Mouse (Mus musculus): ENCODE results near the gene Hid1. TPM values are rescaled to one million over a fixed set of nuclear protein-coding genes. Genes with fewer than 3 reads are reported as not detected.

Gene Hid1
- polyA plus RNA-seq, 1 experiment: 102 TPM

DNA sequence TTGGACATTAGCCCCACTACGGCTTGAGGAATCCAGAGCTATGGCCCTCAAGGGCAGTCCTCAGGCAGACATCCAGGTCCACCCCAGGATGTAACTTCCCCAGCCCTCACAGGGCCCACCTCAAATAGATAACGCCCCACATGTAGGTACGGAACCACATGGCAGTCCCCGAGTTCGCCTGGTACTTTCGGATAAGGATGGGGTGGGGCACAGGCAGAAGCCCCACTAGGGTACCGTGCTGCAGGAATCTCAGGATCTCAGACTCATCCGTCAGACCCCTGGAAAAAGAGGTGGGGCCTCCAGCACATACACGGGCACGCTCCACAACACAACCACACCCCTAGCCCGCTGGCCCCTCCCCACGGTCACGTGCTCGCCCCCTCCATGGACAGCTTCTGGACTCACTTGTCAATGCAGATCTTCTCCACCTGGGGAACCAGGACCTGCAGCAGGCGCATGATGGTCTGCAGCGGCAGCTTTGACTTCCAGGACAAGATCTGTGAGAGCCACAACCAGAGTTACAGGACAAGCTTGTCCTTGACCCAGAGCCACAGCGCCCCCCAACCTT, 18.8 kb downstream of the Hid1 start:
- H3K27ac ChIP-seq (ENCODE audit: insufficient read depth, low read length): no peak overlapping the region
- TF ChIP-seq CTCF (IDR thresholded peaks at IDR 0.05; ENCODE audit: extremely low read depth, insufficient read depth, low read length): no peak
- TF ChIP-seq POLR2A (IDR thresholded peaks at IDR 0.05; ENCODE audit: extremely low read depth, insufficient read depth, low read length): no peak
- H3K4me3 ChIP-seq (ENCODE audit: insufficient read depth, low read length): no peak overlapping the region
- no peaks in the 10 kb centered on the region; the same call in 1 of the 2 replicates for H3K4me1 ChIP-seq (ENCODE audit: control insufficient read depth, insufficient read depth, low read length)

DNA sequence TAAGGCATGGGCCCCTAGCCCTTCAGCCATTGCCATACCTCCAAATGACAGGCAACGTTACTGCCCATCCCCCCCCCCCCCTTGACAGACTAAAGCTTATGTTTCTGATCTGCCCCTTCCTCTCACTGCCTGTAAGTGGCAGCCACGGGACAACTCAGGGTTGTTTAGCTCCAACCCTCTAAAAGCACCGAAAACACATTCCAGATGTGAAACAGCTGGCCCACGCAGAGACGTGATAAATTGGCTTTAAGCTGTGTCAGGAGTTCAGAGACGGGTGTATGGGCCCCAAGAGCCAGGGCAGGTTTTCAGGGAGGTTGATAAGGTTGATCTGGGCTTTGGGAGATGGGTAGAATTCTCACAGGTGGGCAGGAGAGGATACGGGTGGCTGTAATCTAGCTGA, 22.0 kb downstream of the Hid1 start:
- H3K4me3 ChIP-seq (ENCODE audit: insufficient read depth, low read length): no peak overlapping the region
- TF ChIP-seq CTCF (IDR thresholded peaks at IDR 0.05; ENCODE audit: extremely low read depth, insufficient read depth, low read length) (no peak), POLR2A (IDR thresholded peaks at IDR 0.05; ENCODE audit: extremely low read depth, insufficient read depth, low read length) (no peak)
- no peaks in the 10 kb centered on the region; the same call in 1 of the 2 replicates for H3K4me1 ChIP-seq (ENCODE audit: control insufficient read depth, insufficient read depth, low read length)
- H3K27ac ChIP-seq (ENCODE audit: insufficient read depth, low read length): no peak overlapping the region

DNA sequence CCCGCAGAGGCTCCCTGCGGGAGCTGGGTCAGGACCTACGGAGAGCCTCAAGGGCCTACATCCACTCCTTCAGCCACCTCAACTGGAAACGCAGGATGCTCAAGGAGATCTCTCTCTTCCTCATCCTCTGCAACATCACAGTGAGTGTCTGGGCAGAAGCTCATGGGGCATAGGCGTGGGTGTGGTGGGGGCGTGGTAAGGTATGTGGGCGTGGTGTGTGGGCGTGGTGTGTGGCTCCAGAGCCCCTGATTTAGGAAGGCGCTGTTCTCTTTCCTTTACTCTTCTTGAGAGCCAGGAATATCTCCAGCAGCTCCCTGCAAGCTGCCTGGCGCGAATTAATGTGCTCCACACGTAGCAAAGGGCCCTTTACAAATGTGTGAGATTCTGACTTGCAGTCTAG, 22.6 kb downstream of the Hid1 start:
- Histone ChIP-seq H3K27ac (ENCODE audit: insufficient read depth, low read length) (no peak overlapping the region), H3K4me3 (ENCODE audit: insufficient read depth, low read length) (no peak overlapping the region), H3K4me1 (ENCODE audit: control insufficient read depth, insufficient read depth, low read length) (no peaks in the 10 kb centered on the region; the same call in 1 of the 2 replicates)
- TF ChIP-seq POLR2A (IDR thresholded peaks at IDR 0.05; ENCODE audit: extremely low read depth, insufficient read depth, low read length): no peak
- TF ChIP-seq CTCF (IDR thresholded peaks at IDR 0.05; ENCODE audit: extremely low read depth, insufficient read depth, low read length): no peak

DNA sequence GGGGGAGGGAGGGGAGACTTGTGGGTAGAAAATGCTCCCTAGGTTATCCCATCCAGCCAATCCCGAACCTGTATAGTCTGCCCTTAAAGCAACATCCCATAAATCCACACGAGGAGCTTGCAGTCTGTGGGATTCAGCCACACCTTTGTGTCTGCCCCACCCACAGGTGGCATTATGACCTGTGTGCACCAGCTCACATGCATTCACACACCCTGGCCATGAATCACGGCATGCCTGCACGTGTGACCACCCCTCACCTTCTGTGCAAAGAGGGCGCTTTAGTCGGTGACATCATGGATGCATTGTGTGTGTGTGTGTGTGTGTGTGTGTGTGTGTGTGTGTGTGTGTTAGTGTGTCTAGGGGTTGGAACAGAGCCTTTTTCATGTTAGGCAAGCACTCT, 25.7 kb downstream of the Hid1 start:
- Histone ChIP-seq H3K4me1 (ENCODE audit: control insufficient read depth, insufficient read depth, low read length) (no peaks in the 10 kb centered on the region; the same call in 1 of the 2 replicates), H3K4me3 (ENCODE audit: insufficient read depth, low read length) (no peak overlapping the region), H3K27ac (ENCODE audit: insufficient read depth, low read length) (no peak overlapping the region)
- TF ChIP-seq POLR2A (IDR thresholded peaks at IDR 0.05; ENCODE audit: extremely low read depth, insufficient read depth, low read length) (no peak), CTCF (IDR thresholded peaks at IDR 0.05; ENCODE audit: extremely low read depth, insufficient read depth, low read length) (no peak)

DNA sequence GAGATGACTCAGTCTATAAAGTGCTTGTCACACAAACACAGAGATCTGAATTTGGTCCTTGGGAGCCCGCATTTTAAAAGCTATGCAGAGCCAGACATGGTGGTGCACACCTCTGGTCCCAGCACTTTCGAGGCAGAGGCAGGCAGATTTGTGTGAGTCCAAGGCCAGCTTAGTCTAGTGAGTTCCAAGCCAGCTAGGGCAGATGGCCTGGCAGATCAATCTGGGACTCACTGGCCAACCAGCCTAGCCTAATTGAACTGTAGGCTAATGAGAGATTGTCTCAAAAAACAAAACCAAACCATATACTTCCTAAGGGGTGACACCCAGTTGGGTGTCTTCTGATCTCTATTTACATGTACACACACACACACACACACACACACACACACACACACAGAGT, 26.3 kb downstream of the Hid1 start:
- Histone ChIP-seq H3K4me1 (ENCODE audit: control insufficient read depth, insufficient read depth, low read length) (no peaks in the 10 kb centered on the region; the same call in 1 of the 2 replicates), H3K4me3 (ENCODE audit: insufficient read depth, low read length) (no peak overlapping the region), H3K27ac (ENCODE audit: insufficient read depth, low read length) (no peak overlapping the region)
- TF ChIP-seq POLR2A (IDR thresholded peaks at IDR 0.05; ENCODE audit: extremely low read depth, insufficient read depth, low read length): no peak
- TF ChIP-seq CTCF (IDR thresholded peaks at IDR 0.05; ENCODE audit: extremely low read depth, insufficient read depth, low read length): no peak

GRCm38 (mm10) chr11:115337826-115338225, 29.7 kb downstream of the Hid1 start:
- H3K4me1 ChIP-seq (ENCODE audit: control insufficient read depth, insufficient read depth, low read length): no peaks in the 10 kb centered on the region
- TF ChIP-seq CTCF (IDR thresholded peaks at IDR 0.05; ENCODE audit: extremely low read depth, insufficient read depth, low read length) (no peak), POLR2A (IDR thresholded peaks at IDR 0.05; ENCODE audit: extremely low read depth, insufficient read depth, low read length) (no peak)
- H3K4me3 ChIP-seq (ENCODE audit: insufficient read depth, low read length): no peak overlapping the region
- no peak overlapping the region for H3K27ac ChIP-seq (ENCODE audit: insufficient read depth, low read length)

- no peaks in the 10 kb centered on the region for H3K4me1 ChIP-seq (ENCODE audit: control insufficient read depth, insufficient read depth, low read length)
- H3K4me3 ChIP-seq (ENCODE audit: insufficient read depth, low read length): no peak overlapping the region
- TF ChIP-seq CTCF (IDR thresholded peaks at IDR 0.05; ENCODE audit: extremely low read depth, insufficient read depth, low read length) (no peak), POLR2A (IDR thresholded peaks at IDR 0.05; ENCODE audit: extremely low read depth, insufficient read depth, low read length) (no peak)
- no peak overlapping the region for H3K27ac ChIP-seq (ENCODE audit: insufficient read depth, low read length)
Observed at GRCm38 (mm10) chr11:115337350-115337749, 30.2 kb downstream of the Hid1 start.

GRCm38 (mm10) chr11:115336115-115336514, 31.4 kb downstream of the Hid1 start:
- Histone ChIP-seq H3K4me1 (ENCODE audit: control insufficient read depth, insufficient read depth, low read length) (no peaks in the 10 kb centered on the region), H3K27ac (ENCODE audit: insufficient read depth, low read length) (no peak overlapping the region), H3K4me3 (ENCODE audit: insufficient read depth, low read length) (no peak overlapping the region)
- no peak for TF ChIP-seq POLR2A (IDR thresholded peaks at IDR 0.05; ENCODE audit: extremely low read depth, insufficient read depth, low read length)
- no peak for TF ChIP-seq CTCF (IDR thresholded peaks at IDR 0.05; ENCODE audit: extremely low read depth, insufficient read depth, low read length)

DNA sequence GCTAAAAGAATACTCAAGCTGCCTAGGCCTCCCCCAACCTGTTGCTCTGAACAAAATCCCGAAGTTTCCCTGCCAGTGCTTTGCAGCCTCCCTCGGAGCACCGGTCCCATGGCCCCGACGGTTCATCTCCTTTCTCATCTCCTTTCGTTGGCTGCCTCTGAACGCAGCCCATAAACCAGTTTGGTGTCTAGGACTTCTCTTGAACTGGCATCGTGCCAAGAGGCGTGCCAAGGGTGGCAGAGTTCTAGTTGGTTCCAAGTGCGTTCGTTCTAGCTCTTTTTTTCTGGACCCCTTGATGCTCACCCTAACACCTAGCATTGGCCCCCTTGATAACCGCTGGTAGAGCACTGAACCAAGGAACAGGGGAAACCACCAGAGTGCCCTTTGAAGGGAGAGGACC, 32.3 kb downstream of the Hid1 start:
- no peak overlapping the region for H3K4me3 ChIP-seq (ENCODE audit: insufficient read depth, low read length)
- TF ChIP-seq POLR2A (IDR thresholded peaks at IDR 0.05; ENCODE audit: extremely low read depth, insufficient read depth, low read length) (no peak), CTCF (IDR thresholded peaks at IDR 0.05; ENCODE audit: extremely low read depth, insufficient read depth, low read length) (no peak)
- no peaks in the 10 kb centered on the region for H3K4me1 ChIP-seq (ENCODE audit: control insufficient read depth, insufficient read depth, low read length)
- H3K27ac ChIP-seq (ENCODE audit: insufficient read depth, low read length): no peak overlapping the region

DNA sequence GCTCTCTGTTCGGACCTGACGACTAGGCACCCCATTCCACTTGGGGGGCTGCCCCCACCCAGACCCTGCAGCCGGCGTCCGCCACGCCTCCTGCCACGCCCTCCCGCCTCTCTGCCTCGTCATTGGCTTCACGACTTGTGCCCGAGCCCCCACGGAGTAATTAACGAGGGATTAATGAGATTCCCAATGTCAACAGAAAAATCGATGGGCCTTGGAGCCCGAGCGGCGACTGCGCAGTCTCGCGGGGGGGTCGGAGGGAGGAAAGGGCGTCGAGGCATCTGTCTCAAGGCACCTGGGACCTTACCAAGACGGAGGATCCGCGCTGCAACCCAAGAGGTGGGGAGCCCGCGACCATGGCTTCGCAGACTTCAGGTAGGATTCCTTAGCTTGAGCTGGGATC, 33.0 kb downstream of the Hid1 start, which contains the start of gene Otop3:
Gene Otop3 (plus strand): TSS at position 201 of the 400 bp plus-strand sequence.
- no peak for TF ChIP-seq POLR2A (IDR thresholded peaks at IDR 0.05; ENCODE audit: extremely low read depth, insufficient read depth, low read length)
- TF ChIP-seq CTCF (IDR thresholded peaks at IDR 0.05; ENCODE audit: extremely low read depth, insufficient read depth, low read length): no peak
- no peak within 1 kb of the TSS for H3K27ac ChIP-seq (ENCODE audit: insufficient read depth, low read length)
- no peak within 1 kb of the TSS for H3K4me3 ChIP-seq (ENCODE audit: insufficient read depth, low read length)
- H3K4me1 ChIP-seq (ENCODE audit: control insufficient read depth, insufficient read depth, low read length): no peaks in the 10 kb centered on the region

Data from cortical plate, adult 2 months (tissue).